Mouse (Mus musculus) cortical plate, adult 2 months (tissue): ENCODE measurements at regions not wholly inside any gene's neighbourhood (a gene's known extent, or its start where the extent isn't known, plus 50 kb on each side); places are given as distances from the start of the nearest gene placed in this dataset.

Experiments used
- CTCF ChIP-seq: fragments of 200-500 bp; IDR thresholded peaks from 2 replicates; pipeline ENCODE4 v1.5.1; 2011; ENCODE audit warnings: mild to moderate bottlenecking, control low read depth, low read length; ENCODE audit not compliant: insufficient read depth; ENCODE audit errors: extremely low read depth
- POLR2A ChIP-seq: fragments of 200-500 bp; IDR thresholded peaks from 2 replicates; pipeline ENCODE4 v1.6.1; 2011; ENCODE audit warnings: mild to moderate bottlenecking, low read length, control low read depth; ENCODE audit not compliant: insufficient read depth; ENCODE audit errors: extremely low read depth

GRCm38 (mm10) chr6:22497306-22497705 lies 141.3 kb upstream of the Fam3c start:
- no peak for TF ChIP-seq POLR2A
- no peak for TF ChIP-seq CTCF
